Mouse (Mus musculus) stomach, postnatal 0 days (tissue): ENCODE data around the gene Jund.

Experiments used
- CTCF ChIP-seq: IDR thresholded peaks from 2 replicates; pipeline ENCODE4 v1.5.1; 2016; ENCODE audit warnings: antibody characterized with exemption, low read depth, mild to moderate bottlenecking, moderate library complexity
- EP300 ChIP-seq: optimal IDR thresholded peaks from 2 replicates; pipeline ENCODE3; 2016; ENCODE audit warnings: antibody characterized with exemption

DNA sequence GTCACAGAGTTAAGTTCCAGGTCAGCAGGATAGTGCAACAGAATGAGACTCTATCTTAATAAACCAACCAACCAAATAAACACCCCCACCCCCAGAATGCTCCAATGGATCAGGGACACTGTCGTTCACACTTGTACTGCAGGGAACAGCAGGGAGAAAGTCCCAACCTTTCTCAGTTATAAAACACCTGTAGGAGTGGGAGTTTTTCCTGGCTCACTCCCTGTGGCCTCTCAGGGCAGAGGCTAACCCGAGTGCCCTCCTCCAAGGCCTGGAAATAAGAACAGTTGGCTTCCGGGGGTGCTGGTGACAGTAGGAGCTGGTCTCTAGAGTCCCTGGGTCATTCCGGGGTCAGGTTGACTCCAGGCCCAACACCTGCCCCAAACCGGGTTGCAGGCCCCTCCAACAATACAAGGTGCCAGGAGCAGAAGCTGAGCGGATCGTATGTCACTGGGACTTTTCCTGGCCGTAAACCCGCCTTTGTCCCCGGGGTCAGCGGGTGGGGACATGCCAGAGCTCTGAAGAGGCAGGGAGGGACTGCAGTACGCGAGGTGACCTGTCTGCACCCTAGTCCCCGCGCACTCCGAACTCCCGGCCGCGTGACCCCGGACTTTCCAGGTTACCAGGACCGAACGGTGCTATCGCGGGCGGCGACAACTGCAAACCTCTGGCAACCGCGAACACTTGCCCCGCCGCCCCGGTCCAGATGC is 39.7 kb upstream of the Jund start:
- no peak for TF ChIP-seq CTCF
- no peak for TF ChIP-seq EP300
